Mouse (Mus musculus): ENCODE measurements at regions not wholly inside any gene's neighbourhood (a gene's known extent, or its start where the extent isn't known, plus 50 kb on each side); places are given as distances from the start of the nearest gene placed in this dataset.

- no peak overlapping the region for H3K4me2 ChIP-seq (ENCODE audit: low read depth, low read length)
- no peak overlapping the region for H3K4me3 ChIP-seq (ENCODE audit: low read length)
- DNase-seq (ENCODE audit: low spot score) = no peak
- H3K27ac ChIP-seq = no peak overlapping the region
- TF ChIP-seq CTCF (IDR thresholded peaks at IDR 0.05; ENCODE audit: low read depth) = no peak
- peaks cover 6% of the 10 kb centered on the region; the same call in 1 of the 2 replicates for H3K4me1 ChIP-seq (ENCODE audit: insufficient read depth, low read length)
- no peak overlapping the region for H3K9ac ChIP-seq (replicated peaks; ENCODE audit: low read length)
- H3K27me3 ChIP-seq (ENCODE audit: insufficient read depth, low read length) = no peaks in the 10 kb centered on the region
- 74% methylated on average over 3 of the region's 3 CpGs for WGBS
- no peaks in the 10 kb centered on the region for H3K36me3 ChIP-seq (ENCODE audit: insufficient read depth, low read length)
- no peak for ATAC-seq
- H3K9me3 ChIP-seq (ENCODE audit: low read length) = no peaks in the 10 kb centered on the region
Measured at GRCm38 (mm10) chr1:61297361-61297760, 319.6 kb downstream of the Icos start.

DNA sequence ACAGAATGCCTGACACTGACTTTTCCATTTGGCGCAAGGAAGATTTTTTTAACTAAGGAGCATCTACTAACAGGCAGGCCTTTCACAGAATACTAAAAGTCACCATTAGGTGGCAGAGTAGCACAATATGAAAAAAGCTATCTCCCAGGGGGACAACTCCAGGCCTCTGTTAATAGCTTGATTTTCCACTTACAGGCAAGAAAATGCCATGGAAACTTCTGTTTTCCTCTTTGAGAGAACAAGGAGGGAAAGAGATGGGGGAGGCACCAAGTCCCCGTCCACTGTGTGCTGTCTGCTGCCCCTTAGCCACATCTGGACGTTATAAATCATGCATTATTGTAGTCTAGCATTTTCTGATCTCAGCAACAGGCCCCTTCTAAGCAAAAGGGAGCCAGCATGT, 320.3 kb downstream of the Icos start:
- peak; percentile 94 for DNase-seq (ENCODE audit: low spot score)
- no peak for ATAC-seq
- Histone ChIP-seq H3K9ac (replicated peaks; ENCODE audit: low read length) (no peak overlapping the region), H3K4me1 (ENCODE audit: insufficient read depth, low read length) (peaks cover 12% of the 10 kb centered on the region), H3K27ac (peak overlapping the region; percentile 58; the same call in 1 of the 2 replicates), H3K9me3 (ENCODE audit: low read length) (no peaks in the 10 kb centered on the region), H3K4me3 (ENCODE audit: low read length) (no peak overlapping the region), H3K27me3 (ENCODE audit: insufficient read depth, low read length) (no peaks in the 10 kb centered on the region), H3K36me3 (ENCODE audit: insufficient read depth, low read length) (no peaks in the 10 kb centered on the region), H3K4me2 (ENCODE audit: low read depth, low read length) (no peak overlapping the region)
- peak; percentile 75 for TF ChIP-seq CTCF (IDR thresholded peaks at IDR 0.05; ENCODE audit: low read depth)
- WGBS = 19% methylated on average over 3 of the region's 3 CpGs

DNA sequence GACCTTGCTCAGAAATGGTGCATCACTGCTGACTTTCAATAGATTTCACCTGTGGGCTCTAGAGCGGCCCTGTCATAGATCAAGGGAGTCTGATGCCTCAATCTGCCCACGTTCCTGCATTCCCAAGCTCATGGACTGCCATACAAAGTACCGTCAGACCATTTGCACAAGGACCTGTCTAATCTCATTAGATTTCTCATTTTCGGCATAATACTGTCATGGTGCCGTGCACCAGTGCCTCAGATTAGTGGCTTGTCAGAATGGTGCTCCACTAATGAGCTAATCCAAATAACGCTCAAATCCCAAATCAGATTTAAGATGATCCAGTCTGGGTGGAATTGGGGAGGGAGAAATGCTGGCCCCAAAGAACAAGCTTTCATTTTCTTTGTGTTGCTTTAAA, 321.1 kb downstream of the Icos start:
- ATAC-seq = no peak
- Histone ChIP-seq H3K36me3 (ENCODE audit: insufficient read depth, low read length) (no peaks in the 10 kb centered on the region), H3K4me3 (ENCODE audit: low read length) (no peak overlapping the region), H3K9me3 (ENCODE audit: low read length) (no peaks in the 10 kb centered on the region), H3K4me1 (ENCODE audit: insufficient read depth, low read length) (peaks cover 12% of the 10 kb centered on the region), H3K27ac (peak overlapping the region; percentile 58; the same call in 1 of the 2 replicates), H3K4me2 (ENCODE audit: low read depth, low read length) (no peak overlapping the region), H3K9ac (replicated peaks; ENCODE audit: low read length) (no peak overlapping the region), H3K27me3 (ENCODE audit: insufficient read depth, low read length) (no peaks in the 10 kb centered on the region)
- no peak for DNase-seq (ENCODE audit: low spot score)
- 54% methylated on average over 6 of the region's 6 CpGs for WGBS
- no peak for TF ChIP-seq CTCF (IDR thresholded peaks at IDR 0.05; ENCODE audit: low read depth)

GRCm38 (mm10) chr1:61300491-61300890, 322.8 kb downstream of the Icos start:
- ATAC-seq (no peak), DNase-seq (ENCODE audit: low spot score) (no peak)
- H3K4me1 ChIP-seq (ENCODE audit: insufficient read depth, low read length) = peaks cover 12% of the 10 kb centered on the region
- H3K36me3 ChIP-seq (ENCODE audit: insufficient read depth, low read length) = no peaks in the 10 kb centered on the region
- no peak overlapping the region for H3K4me3 ChIP-seq (ENCODE audit: low read length)
- no peak overlapping the region for H3K9ac ChIP-seq (replicated peaks; ENCODE audit: low read length)
- H3K9me3 ChIP-seq (ENCODE audit: low read length) = no peaks in the 10 kb centered on the region
- H3K27ac ChIP-seq = no peak overlapping the region
- H3K27me3 ChIP-seq (ENCODE audit: insufficient read depth, low read length) = no peaks in the 10 kb centered on the region
- no peak overlapping the region for H3K4me2 ChIP-seq (ENCODE audit: low read depth, low read length)
- TF ChIP-seq CTCF (IDR thresholded peaks at IDR 0.05; ENCODE audit: low read depth) = no peak
- WGBS = 65% methylated on average over 4 of the region's 4 CpGs

DNA sequence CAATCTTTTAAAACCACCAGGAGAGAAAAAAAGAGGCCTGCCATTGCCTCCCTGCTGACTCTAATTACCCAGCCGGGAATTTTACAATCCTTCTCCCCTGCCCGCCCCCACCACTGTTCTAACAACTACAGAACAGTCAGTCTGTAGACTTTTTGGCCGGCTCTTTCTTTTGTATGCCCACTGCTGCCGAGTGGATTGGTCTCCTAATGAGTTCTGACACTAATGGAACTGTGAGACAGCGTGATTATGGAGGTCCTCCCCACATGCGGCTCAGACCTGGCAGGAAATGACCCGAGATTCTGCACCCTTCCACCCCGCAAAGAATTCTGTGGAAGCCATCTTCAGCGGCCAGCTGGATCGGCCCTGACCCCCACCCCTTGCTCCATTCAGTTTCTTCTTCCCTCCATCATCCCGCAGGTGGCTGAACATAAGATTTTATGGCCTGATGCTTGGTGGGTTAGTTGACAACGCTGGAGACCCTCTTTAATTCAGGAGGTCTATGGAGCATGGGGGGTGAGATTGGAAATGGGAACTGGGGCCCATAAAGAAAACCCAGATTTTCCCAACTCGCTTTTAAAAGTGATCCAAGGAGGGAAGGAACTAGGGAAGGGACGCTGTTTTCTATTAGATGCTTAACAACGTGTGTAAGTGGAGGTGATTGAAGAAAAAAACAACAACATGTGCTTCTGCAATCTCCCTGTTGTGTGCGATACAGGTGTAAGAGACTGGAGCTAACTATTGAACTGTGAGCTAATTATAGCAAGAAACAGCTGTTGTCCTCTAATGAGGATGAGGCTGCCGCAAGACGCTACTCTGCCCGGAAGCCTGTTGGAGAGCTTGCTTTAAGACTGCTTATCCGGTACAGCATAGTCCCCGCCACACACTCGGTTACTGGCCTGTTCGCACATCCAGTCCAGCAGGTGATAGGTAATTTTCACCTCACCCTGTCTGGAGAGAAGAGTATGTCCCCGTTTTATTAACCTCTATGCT, 323.6 kb downstream of the Icos start:
- H3K27ac ChIP-seq = no peak overlapping the region
- H3K27me3 ChIP-seq (ENCODE audit: insufficient read depth, low read length) = no peaks in the 10 kb centered on the region
- TF ChIP-seq CTCF (IDR thresholded peaks at IDR 0.05; ENCODE audit: low read depth) = no peak
- DNase-seq (ENCODE audit: low spot score) (no peak), ATAC-seq (0 out of 2 replicates have a peak, but pooled peaks have one; percentile 19)
- H3K9ac ChIP-seq (replicated peaks; ENCODE audit: low read length) = no peak overlapping the region
- WGBS = 36% methylated on average over 24 of the region's 24 CpGs
- no peak overlapping the region for H3K4me2 ChIP-seq (ENCODE audit: low read depth, low read length)
- peaks cover 12% of the 10 kb centered on the region for H3K4me1 ChIP-seq (ENCODE audit: insufficient read depth, low read length)
- H3K9me3 ChIP-seq (ENCODE audit: low read length) = no peaks in the 10 kb centered on the region
- no peaks in the 10 kb centered on the region for H3K36me3 ChIP-seq (ENCODE audit: insufficient read depth, low read length)
- H3K4me3 ChIP-seq (ENCODE audit: low read length) = no peak overlapping the region

DNA sequence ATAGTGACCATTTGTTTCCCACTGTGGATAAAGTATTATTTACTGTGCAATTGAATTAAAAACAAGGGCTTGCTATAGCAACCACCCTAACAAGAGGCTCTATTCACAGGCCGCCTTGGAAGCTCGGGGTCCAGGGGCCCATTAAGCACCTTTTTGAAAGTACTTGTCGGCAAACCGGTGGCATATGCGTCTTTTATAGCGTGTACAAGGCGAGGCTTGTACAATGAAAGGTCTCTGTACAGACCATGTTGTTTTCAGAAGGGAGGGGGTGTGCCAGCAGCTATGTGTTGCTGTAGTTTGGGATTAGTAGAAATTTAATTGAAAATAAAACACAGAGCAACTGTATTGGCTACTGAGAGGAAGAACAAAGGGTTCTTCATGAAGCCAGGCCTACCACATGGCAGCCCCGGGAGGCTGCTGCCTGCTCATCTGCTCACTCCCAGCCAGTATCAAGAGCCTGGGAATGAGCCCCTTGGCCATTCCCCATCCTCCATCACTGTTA, 324.9 kb downstream of the Icos start:
- TF ChIP-seq CTCF (IDR thresholded peaks at IDR 0.05; ENCODE audit: low read depth) = no peak
- Histone ChIP-seq H3K27ac (no peak overlapping the region), H3K9ac (replicated peaks; ENCODE audit: low read length) (no peak overlapping the region), H3K4me1 (ENCODE audit: insufficient read depth, low read length) (peaks cover 12% of the 10 kb centered on the region), H3K36me3 (ENCODE audit: insufficient read depth, low read length) (no peaks in the 10 kb centered on the region), H3K4me3 (ENCODE audit: low read length) (no peak overlapping the region), H3K9me3 (ENCODE audit: low read length) (no peaks in the 10 kb centered on the region), H3K4me2 (ENCODE audit: low read depth, low read length) (no peak overlapping the region), H3K27me3 (ENCODE audit: insufficient read depth, low read length) (no peaks in the 10 kb centered on the region)
- ATAC-seq = peak; percentile 58; the same call in 1 of the 2 replicates
- WGBS = 30% methylated on average over 8 of the region's 8 CpGs
- DNase-seq (ENCODE audit: low spot score) = no peak

DNA sequence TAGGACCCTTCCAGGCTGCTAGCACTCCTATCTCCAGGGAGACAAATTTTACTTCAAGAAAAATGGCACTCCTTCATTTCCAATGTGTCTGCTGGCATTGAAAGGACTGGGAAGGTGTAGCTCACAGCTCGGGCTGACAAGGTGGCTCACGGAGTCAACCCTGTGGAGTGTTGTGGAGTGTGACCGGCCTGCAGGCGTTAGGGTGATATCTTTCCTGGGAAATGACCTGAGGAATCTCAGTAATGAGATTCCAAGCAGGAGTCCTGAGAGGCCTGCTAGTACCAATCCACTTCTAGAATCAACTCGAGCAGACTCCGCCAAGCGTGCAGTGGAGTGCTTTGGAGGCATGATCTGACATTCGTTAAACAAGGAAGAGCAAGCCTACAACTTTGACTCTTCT, 328.6 kb downstream of the Icos start:
- Histone ChIP-seq H3K36me3 (ENCODE audit: insufficient read depth, low read length) (no peaks in the 10 kb centered on the region), H3K27ac (no peak overlapping the region), H3K4me1 (ENCODE audit: insufficient read depth, low read length) (peaks cover 8% of the 10 kb centered on the region), H3K4me3 (ENCODE audit: low read length) (no peak overlapping the region), H3K4me2 (ENCODE audit: low read depth, low read length) (no peak overlapping the region), H3K27me3 (ENCODE audit: insufficient read depth, low read length) (no peaks in the 10 kb centered on the region), H3K9me3 (ENCODE audit: low read length) (no peaks in the 10 kb centered on the region), H3K9ac (replicated peaks; ENCODE audit: low read length) (no peak overlapping the region)
- DNase-seq (ENCODE audit: low spot score) = no peak
- TF ChIP-seq CTCF (IDR thresholded peaks at IDR 0.05; ENCODE audit: low read depth) = no peak
- WGBS = 61% methylated on average over 8 of the region's 8 CpGs
- ATAC-seq = no peak
